Mouse (Mus musculus) thymus, postnatal 14 days (tissue): ENCODE measurements around the gene Nt5m.

Experiments used
- DNase-seq: peaks from one replicate; pipeline ENCODE4 v3.0.0; 2021

Gene Nt5m

GRCm38 (mm10) chr11:59908446-59908845, 69.2 kb downstream of the Nt5m start:
- no peak for DNase-seq

DNA sequence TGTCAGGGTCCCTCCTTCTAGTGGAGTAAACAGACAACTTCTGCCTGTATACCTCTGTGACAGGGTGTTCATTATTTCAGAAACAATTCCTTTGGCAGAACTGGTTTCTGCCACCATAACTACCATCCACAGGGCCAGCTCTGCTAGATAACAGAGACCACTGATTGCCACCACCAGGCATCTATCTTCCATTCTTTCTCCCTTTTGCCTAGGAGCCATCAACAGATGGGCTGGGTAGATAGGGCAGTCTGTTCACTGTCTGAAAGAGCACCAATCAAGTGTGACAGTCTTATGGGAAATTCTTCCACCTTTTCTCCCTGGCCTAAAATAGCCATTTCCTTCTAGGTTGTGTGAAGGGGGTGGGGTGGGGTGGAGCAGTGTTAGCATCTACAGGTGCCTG, 71.3 kb downstream of the Nt5m start:
- DNase-seq: no peak

DNA sequence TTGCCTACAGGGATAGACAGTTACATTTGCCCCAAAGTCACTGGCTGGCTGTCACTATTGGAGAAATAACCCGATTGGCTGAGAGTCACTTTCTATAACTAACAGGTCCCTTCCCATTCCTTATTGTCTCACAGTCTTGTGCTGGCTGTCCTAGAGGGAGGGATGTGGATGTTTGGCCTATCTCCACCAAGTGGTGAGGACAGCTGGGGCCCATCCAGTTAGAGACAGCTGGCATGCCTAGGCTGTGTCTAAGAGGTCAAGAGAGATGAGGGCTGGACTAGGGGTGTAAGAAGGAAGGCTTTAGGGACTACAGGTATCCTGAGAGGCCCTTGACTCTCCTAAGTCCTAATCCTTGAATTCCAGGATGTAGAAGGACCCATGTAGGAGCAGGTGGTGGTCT, 72.3 kb downstream of the Nt5m start:
- no peak for DNase-seq

- DNase-seq: no peak
Measured at GRCm38 (mm10) chr11:59913702-59914101, 74.5 kb downstream of the Nt5m start.

- DNase-seq: no peak
Measured at GRCm38 (mm10) chr11:59918014-59918413, 78.8 kb downstream of the Nt5m start.

- no peak for DNase-seq
Measured at GRCm38 (mm10) chr11:59919401-59919800, 80.2 kb downstream of the Nt5m start.

DNA sequence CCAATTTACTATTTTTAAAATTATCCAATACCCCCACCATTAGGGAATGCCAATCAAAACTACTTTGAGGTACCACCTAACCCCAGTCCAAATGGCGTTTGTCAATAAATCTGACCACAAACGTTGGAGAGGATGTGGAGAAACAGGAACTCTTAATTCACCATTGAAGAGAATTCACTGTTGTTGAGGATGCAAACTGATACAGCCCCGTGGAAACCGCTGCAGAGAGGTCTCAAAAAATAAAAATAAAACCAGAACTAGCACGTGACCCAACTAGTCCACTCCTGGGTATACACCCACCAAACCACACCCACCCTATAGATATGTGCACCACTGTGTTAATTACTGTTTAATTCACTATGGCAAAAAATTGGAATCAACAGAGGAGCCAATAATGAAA, 81.1 kb downstream of the Nt5m start:
- no peak for DNase-seq

DNA sequence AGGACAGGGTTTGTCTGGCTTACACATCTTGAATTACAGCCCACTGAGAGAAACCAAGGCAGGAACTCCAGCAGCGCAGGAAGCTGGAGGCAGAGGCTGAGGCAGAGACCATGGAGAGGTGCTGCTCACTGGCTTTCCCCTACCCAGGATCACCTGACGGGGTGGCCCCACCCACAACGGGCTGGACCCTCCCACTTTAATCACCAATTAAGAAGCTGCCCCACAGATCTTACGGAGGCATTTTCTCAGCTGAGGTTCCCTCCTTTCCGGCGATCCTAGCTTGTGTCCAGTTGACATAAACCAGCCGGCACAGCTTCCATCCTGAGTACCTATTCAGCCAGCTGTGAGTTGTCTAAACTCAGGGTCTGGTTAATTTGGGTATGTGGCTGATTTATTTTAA, 82.0 kb downstream of the Nt5m start:
- no peak for DNase-seq

DNA sequence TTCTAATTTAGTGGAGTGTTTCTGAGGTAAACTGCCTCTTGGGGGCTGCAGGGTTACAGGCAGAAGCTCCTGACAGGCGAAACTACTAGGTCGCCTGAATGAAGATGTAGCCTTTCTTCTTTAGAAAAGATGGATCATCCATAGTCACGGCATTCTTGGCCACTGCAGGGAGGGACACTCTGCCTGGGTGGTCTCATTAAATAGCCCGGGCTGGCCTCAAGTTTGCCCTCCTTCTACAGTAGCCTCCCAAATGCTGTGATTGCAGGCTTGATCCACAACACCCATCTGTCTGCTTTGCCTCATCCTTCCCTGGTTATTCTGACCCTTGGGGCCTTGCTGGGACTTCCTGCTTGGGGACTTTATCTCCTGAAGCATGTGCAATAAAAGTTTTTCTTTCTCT, 90.8 kb downstream of the Nt5m start:
- no peak for DNase-seq
